Mouse (Mus musculus): ENCODE measurements around the gene Rab8a.
A peak's percentile ranks its signal among the peaks of the same experiment; 100 is the strongest.

Gene Rab8a

GRCm38 (mm10) chr8:72212751-72213150 lies 51.8 kb downstream of the Rab8a start, which contains the start of gene Cib3:
Gene Cib3, minus strand, starts transcription at chr8:72212837.
- no peak for DNase-seq (ENCODE audit: low spot score)

DNA sequence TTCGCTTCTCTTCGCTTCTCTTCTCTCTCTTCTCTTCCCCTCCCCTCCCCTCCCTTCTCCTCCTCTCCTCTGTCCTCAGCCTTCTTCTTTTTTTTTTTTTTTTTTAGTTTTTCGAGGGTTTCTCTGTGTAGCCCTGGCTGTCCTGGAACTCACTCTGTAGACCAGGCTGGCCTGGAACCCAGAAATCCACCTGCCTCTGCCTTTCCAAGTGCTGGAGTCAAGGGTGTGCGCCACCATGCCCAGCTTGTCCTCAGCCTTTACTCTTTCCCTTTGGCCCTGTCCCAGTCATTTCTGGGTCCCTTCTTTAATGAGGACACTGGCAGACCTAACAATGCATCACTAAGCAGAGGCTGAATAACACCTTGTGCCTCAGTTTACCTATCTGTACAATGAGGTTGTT lies 52.5 kb downstream of the Rab8a start, which contains the start of gene Gm11034:
Gm11034 (minus strand) TSS at position 101 of the 400 bp plus-strand sequence.
- DNase-seq (ENCODE audit: low spot score): no peak

GRCm38 (mm10) chr8:72215060-72215459 lies 54.1 kb downstream of the Rab8a start:
- no peak for DNase-seq (ENCODE audit: low spot score)

DNA sequence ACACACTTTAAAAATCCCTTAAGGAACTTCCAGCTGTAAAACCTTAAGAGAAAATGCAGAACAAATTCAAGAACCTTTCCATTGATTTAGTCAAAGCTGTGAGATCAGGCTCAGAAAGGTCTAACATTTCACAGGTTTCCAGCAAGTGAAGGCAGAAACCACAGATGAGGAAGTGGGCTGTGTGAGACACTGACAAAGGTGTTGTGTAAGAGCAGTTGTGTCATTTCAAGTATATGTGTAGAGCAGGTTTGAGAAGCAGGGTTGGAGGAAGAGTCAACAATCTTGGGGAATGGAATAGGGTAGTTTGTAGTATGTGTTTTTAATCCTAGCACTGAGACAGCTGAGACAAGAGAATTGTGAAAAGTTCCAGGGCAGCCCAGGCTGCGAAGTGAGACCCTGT lies 54.9 kb downstream of the Rab8a start:
- DNase-seq (ENCODE audit: low spot score): no peak

DNA sequence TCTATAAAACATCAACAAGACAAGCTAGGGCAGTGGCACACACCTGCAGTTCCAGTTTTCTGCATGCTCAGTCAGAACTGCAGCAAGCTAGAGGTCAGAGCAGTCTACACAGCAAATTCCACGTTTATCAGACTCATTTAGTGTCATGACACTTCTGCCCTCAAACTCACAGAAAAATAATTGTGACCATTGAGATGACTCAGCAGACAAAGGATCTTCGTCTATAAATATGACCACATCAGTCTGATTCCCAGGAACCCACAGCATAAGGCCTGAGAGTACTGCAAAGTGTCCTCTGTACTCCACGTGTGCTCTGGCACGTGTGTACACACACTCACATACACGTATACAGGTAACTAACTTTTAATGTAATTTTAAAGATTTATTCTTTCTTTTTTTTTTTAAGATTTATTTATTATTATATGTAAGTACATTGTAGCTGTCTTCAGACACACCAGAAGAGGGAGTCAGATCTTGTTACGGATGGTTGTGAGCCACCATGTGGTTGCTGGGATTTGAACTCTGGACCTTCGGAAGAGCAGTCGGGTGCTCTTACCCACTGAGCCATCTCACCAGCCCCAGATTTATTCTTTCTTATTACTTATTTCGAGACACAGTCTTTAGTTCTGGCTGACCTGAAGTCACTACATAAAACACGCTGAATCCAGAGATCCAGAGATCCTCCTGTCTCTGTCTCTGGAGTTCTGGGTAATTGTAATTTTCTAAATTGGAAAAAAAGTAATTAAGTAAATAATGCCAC lies 58.0 kb downstream of the Rab8a start:
- no peak for DNase-seq (ENCODE audit: low spot score)

DNA sequence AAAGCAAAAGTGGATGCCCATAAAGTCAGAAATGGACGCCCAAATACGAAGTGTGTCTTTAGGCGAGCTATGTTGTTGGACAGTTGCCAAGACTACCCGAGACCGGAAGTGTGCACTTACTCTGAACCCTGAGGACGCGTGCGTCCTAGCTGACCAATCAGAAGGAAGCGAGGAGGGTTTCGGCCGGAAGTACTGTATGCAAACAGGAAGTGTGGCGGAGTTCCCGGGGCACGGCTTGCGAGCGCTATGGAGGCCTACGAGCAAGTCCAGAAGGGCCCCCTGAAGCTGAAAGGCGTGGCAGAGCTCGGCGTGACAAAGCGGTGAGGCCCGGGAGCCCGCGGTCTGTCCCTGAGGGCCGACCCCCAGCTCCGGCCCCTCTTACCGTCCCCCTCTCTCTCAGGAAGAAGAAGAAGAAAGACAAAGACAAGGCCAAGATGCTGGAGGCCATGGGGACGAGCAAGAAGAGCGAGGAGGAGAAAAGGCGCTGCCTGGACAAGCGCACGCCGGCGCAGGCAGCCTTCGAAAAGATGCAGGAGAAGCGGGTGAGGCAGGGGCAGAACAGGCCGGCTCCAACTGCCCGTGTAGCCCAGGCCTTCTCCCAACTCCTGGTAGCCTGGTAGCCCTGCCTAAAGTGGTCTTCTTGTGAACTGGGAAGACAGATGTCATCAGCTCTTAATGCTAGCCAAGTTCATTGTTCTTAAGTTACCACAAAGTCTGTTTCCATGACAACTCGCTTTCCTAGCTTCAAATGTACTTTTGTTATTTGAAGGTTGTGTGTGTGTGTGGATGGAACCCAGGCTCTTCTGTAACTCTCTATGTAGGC lies 58.8 kb downstream of the Rab8a start, which contains the start of gene Fam32a:
Fam32a (plus strand) TSS at position 190 of the 823 bp plus-strand sequence.
- peak; percentile 96 for DNase-seq (ENCODE audit: low spot score)

DNA sequence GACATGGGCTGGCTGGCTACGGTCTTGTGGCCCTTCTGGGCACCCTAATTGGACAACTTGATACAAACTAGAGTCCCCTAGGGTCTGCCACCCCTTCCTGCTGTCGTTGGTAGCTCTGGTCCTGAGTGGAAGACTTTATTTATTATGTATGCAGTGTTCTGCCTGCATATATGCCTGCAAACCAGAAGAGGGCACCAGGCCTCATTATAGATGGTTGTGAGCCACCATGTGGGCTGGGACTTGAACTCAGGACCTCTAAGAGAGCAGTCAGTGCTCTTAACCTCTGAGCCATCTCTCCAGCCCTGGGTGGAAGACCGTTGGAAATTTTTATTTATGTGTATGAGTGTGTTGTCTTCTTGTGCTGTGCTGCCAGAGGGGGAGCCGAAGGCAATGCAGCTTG lies 59.8 kb downstream of the Rab8a start:
- DNase-seq (ENCODE audit: low spot score): no peak

GRCm38 (mm10) chr8:72222656-72223055 lies 61.7 kb downstream of the Rab8a start:
- DNase-seq (ENCODE audit: low spot score): no peak

Measured in retina, embryonic 14.5 days (tissue).